Mouse (Mus musculus): ENCODE measurements around the gene Il12a. TPM values are rescaled to one million over a fixed set of nuclear protein-coding genes. Genes with fewer than 3 reads are reported as not detected.
A peak's percentile ranks its signal among the peaks of the same experiment; 100 is the strongest.
"Not testable (repeated sequence)": the region's sequence is repeated elsewhere in the genome, so short reads cannot be mapped to it uniquely, and the experiment has no call there.

Gene Il12a
- polyA plus RNA-seq, 1 experiment, result not detected

- TF ChIP-seq POLR2A (IDR thresholded peaks at IDR 0.05; ENCODE audit: insufficient read depth, low read length) (no peak), EP300 (IDR thresholded peaks at IDR 0.05; ENCODE audit: insufficient read depth, low read depth, low read length) (no peak), CTCF (IDR thresholded peaks at IDR 0.05; ENCODE audit: low read depth, low read length) (no peak)
- H3K27ac ChIP-seq (ENCODE audit: insufficient read depth, low read length), result no peak overlapping the region
- H3K4me3 ChIP-seq (ENCODE audit: low read depth, low read length), result no peak overlapping the region
- H3K36me3 ChIP-seq (ENCODE audit: control insufficient read depth, insufficient read depth, low read length, poor library complexity, severe bottlenecking), result no peaks in the 10 kb centered on the region
- H3K4me1 ChIP-seq (ENCODE audit: control insufficient read depth, insufficient read depth, low read length), result no peaks in the 10 kb centered on the region
- H3K27me3 ChIP-seq (ENCODE audit: control insufficient read depth, insufficient read depth, low read length, poor library complexity, severe bottlenecking), result no peaks in the 10 kb centered on the region
- no peak overlapping the region for H3K9ac ChIP-seq (ENCODE audit: low read depth, poor library complexity, severe bottlenecking)
- H3K9me3 ChIP-seq (replicated peaks; ENCODE audit: control insufficient read depth, insufficient read depth, low read length, poor library complexity, severe bottlenecking), result no peaks in the 10 kb centered on the region
Measured at GRCm38 (mm10) chr3:68710436-68710835, 20.0 kb downstream of the Il12a start.

- Histone ChIP-seq H3K4me1 (ENCODE audit: control insufficient read depth, insufficient read depth, low read length) (no peaks in the 10 kb centered on the region), H3K9me3 (replicated peaks; ENCODE audit: control insufficient read depth, insufficient read depth, low read length, poor library complexity, severe bottlenecking) (no peaks in the 10 kb centered on the region), H3K9ac (ENCODE audit: low read depth, poor library complexity, severe bottlenecking) (no peak overlapping the region), H3K27me3 (ENCODE audit: control insufficient read depth, insufficient read depth, low read length, poor library complexity, severe bottlenecking) (no peaks in the 10 kb centered on the region), H3K36me3 (ENCODE audit: control insufficient read depth, insufficient read depth, low read length, poor library complexity, severe bottlenecking) (no peaks in the 10 kb centered on the region), H3K4me3 (ENCODE audit: low read depth, low read length) (no peak overlapping the region), H3K27ac (ENCODE audit: insufficient read depth, low read length) (no peak overlapping the region)
- no peak for TF ChIP-seq EP300 (IDR thresholded peaks at IDR 0.05; ENCODE audit: insufficient read depth, low read depth, low read length)
- TF ChIP-seq POLR2A (IDR thresholded peaks at IDR 0.05; ENCODE audit: insufficient read depth, low read length), result no peak
Measured at GRCm38 (mm10) chr3:68711510-68711909, 21.1 kb downstream of the Il12a start.

- Histone ChIP-seq H3K27ac (ENCODE audit: insufficient read depth, low read length) (no peak overlapping the region), H3K27me3 (ENCODE audit: control insufficient read depth, insufficient read depth, low read length, poor library complexity, severe bottlenecking) (no peaks in the 10 kb centered on the region), H3K9me3 (replicated peaks; ENCODE audit: control insufficient read depth, insufficient read depth, low read length, poor library complexity, severe bottlenecking) (no peaks in the 10 kb centered on the region), H3K9ac (ENCODE audit: low read depth, poor library complexity, severe bottlenecking) (0 out of 2 replicates have a peak overlapping the region, but pooled peaks have one; percentile 33), H3K36me3 (ENCODE audit: control insufficient read depth, insufficient read depth, low read length, poor library complexity, severe bottlenecking) (no peaks in the 10 kb centered on the region), H3K4me1 (ENCODE audit: control insufficient read depth, insufficient read depth, low read length) (no peaks in the 10 kb centered on the region), H3K4me3 (ENCODE audit: low read depth, low read length) (no peak overlapping the region)
- TF ChIP-seq POLR2A (IDR thresholded peaks at IDR 0.05; ENCODE audit: insufficient read depth, low read length) (no peak), EP300 (IDR thresholded peaks at IDR 0.05; ENCODE audit: insufficient read depth, low read depth, low read length) (no peak), CTCF (IDR thresholded peaks at IDR 0.05; ENCODE audit: low read depth, low read length) (no peak)
Measured at GRCm38 (mm10) chr3:68713550-68713949, 23.1 kb downstream of the Il12a start.

- not testable (repeated sequence) for H3K27me3 ChIP-seq (ENCODE audit: control insufficient read depth, insufficient read depth, low read length, poor library complexity, severe bottlenecking); H3K4me1 ChIP-seq (ENCODE audit: control insufficient read depth, insufficient read depth, low read length); H3K4me3 ChIP-seq (ENCODE audit: low read depth, low read length); H3K36me3 ChIP-seq (ENCODE audit: control insufficient read depth, insufficient read depth, low read length, poor library complexity, severe bottlenecking); H3K27ac ChIP-seq (ENCODE audit: insufficient read depth, low read length); H3K9ac ChIP-seq (ENCODE audit: low read depth, poor library complexity, severe bottlenecking); H3K9me3 ChIP-seq (replicated peaks; ENCODE audit: control insufficient read depth, insufficient read depth, low read length, poor library complexity, severe bottlenecking)
- peak; percentile 44 for TF ChIP-seq CTCF (IDR thresholded peaks at IDR 0.05; ENCODE audit: low read depth, low read length)
Measured at GRCm38 (mm10) chr3:68717346-68717745, 26.9 kb downstream of the Il12a start.

GRCm38 (mm10) chr3:68719229-68719819 lies 28.9 kb downstream of the Il12a start:
- TF ChIP-seq CTCF (IDR thresholded peaks at IDR 0.05; ENCODE audit: low read depth, low read length) (no peak), EP300 (IDR thresholded peaks at IDR 0.05; ENCODE audit: insufficient read depth, low read depth, low read length) (no peak), POLR2A (IDR thresholded peaks at IDR 0.05; ENCODE audit: insufficient read depth, low read length) (no peak)
- Histone ChIP-seq H3K9ac (ENCODE audit: low read depth, poor library complexity, severe bottlenecking) (no peak overlapping the region), H3K4me1 (ENCODE audit: control insufficient read depth, insufficient read depth, low read length) (no peaks in the 10 kb centered on the region), H3K9me3 (replicated peaks; ENCODE audit: control insufficient read depth, insufficient read depth, low read length, poor library complexity, severe bottlenecking) (no peaks in the 10 kb centered on the region), H3K27ac (ENCODE audit: insufficient read depth, low read length) (no peak overlapping the region), H3K36me3 (ENCODE audit: control insufficient read depth, insufficient read depth, low read length, poor library complexity, severe bottlenecking) (no peaks in the 10 kb centered on the region), H3K4me3 (ENCODE audit: low read depth, low read length) (no peak overlapping the region), H3K27me3 (ENCODE audit: control insufficient read depth, insufficient read depth, low read length, poor library complexity, severe bottlenecking) (no peaks in the 10 kb centered on the region)

- Histone ChIP-seq H3K4me1 (ENCODE audit: control insufficient read depth, insufficient read depth, low read length) (no peaks in the 10 kb centered on the region), H3K9ac (ENCODE audit: low read depth, poor library complexity, severe bottlenecking) (no peak overlapping the region), H3K27ac (ENCODE audit: insufficient read depth, low read length) (no peak overlapping the region), H3K4me3 (ENCODE audit: low read depth, low read length) (peak overlapping the region; percentile 53; the same call in 1 of the 2 replicates), H3K9me3 (replicated peaks; ENCODE audit: control insufficient read depth, insufficient read depth, low read length, poor library complexity, severe bottlenecking) (no peaks in the 10 kb centered on the region), H3K36me3 (ENCODE audit: control insufficient read depth, insufficient read depth, low read length, poor library complexity, severe bottlenecking) (no peaks in the 10 kb centered on the region), H3K27me3 (ENCODE audit: control insufficient read depth, insufficient read depth, low read length, poor library complexity, severe bottlenecking) (no peaks in the 10 kb centered on the region)
- TF ChIP-seq CTCF (IDR thresholded peaks at IDR 0.05; ENCODE audit: low read depth, low read length), result peak; percentile 88
- no peak for TF ChIP-seq POLR2A (IDR thresholded peaks at IDR 0.05; ENCODE audit: insufficient read depth, low read length)
Measured at GRCm38 (mm10) chr3:68720258-68720657, 29.8 kb downstream of the Il12a start.

Data from ES-Bruce4 (cell line).